Mouse (Mus musculus) forebrain, embryonic 16.5 days (tissue): ENCODE data around the gene Evl. TPM values are rescaled to one million over a fixed set of nuclear protein-coding genes. Genes with fewer than 3 reads are reported as not detected.

Experiments used
- ATAC-seq: fragments of 200-750 bp; cut with Nextera tagmentation; 2 replicates; pipeline ENCODE4 v1.8.0; 2017; ENCODE audit warnings: mild to moderate bottlenecking, moderate library complexity
- H3K27ac ChIP-seq: fragments of 300-500 bp; sonication (generic); 2 replicates; pipeline ENCODE4 v1.5.1; 2014; ENCODE audit warnings: low read length, control low read depth
- H3K27me3 ChIP-seq: fragments of 300-500 bp; sonication (generic); replicated peaks from 2 replicates; pipeline ENCODE4 v1.6.1; 2014; ENCODE audit warnings: low read length; ENCODE audit not compliant: control insufficient read depth, insufficient read depth
- H3K36me3 ChIP-seq: fragments of 300-500 bp; sonication (generic); 2 replicates; pipeline ENCODE4 v1.6.1; 2014; ENCODE audit not compliant: control insufficient read depth, insufficient read depth
- H3K4me1 ChIP-seq: fragments of 300-500 bp; sonication (generic); replicated peaks from 2 replicates; pipeline ENCODE4 v1.6.1; 2014; ENCODE audit warnings: low read length; ENCODE audit not compliant: control insufficient read depth, insufficient read depth
- H3K4me2 ChIP-seq: fragments of 300-500 bp; sonication (generic); 2 replicates; pipeline ENCODE4 v1.6.1; 2014; ENCODE audit warnings: mild to moderate bottlenecking, low read length, control low read depth
- H3K4me3 ChIP-seq: fragments of 300-500 bp; sonication (generic); replicated peaks from 2 replicates; pipeline ENCODE4 v1.5.1; 2014; ENCODE audit warnings: mild to moderate bottlenecking, low read length, control low read depth
- H3K9ac ChIP-seq: fragments of 300-500 bp; sonication (generic); replicated peaks from 2 replicates; pipeline ENCODE4 v1.6.1; 2014; ENCODE audit warnings: low read depth, low read length, control low read depth
- H3K9me3 ChIP-seq: fragments of 300-500 bp; sonication (generic); 2 replicates; pipeline ENCODE4 v1.6.1; 2016; ENCODE audit warnings: low read length; ENCODE audit not compliant: control insufficient read depth
- WGBS: fragments of 180-500 bp; shearing (Covaris S2); extraction: QIAGEN DNeasy Blood & Tissue Kit; methylation state at CpG from one replicate; pipeline ENCODE4 v1.1.7; 2014; 5-methylcytosine and 5-hydroxymethylcytosine counted together
- polyA plus RNA-seq: library from polyadenylated mRNA; unstranded; fragments of >200 nt; fragmentation: Nextera tagmentation; extraction: Ambion mirVana; gene quantifications from 2 replicates; pipeline ENCODE4 v1.2.1, GENCODE M21; 2015

Evl gene
- polyA plus RNA-seq, 1 experiment from 2014 or later: 218 TPM

- peak; percentile 88 for ATAC-seq
- Histone ChIP-seq H3K9me3 (no peaks in the 10 kb centered on the region), H3K4me1 (peaks cover 53% of the 10 kb centered on the region), H3K36me3 (no peaks in the 10 kb centered on the region), H3K27me3 (no peaks in the 10 kb centered on the region), H3K27ac (peak overlapping the region; percentile 76), H3K9ac (peak overlapping the region; percentile 50), H3K4me2 (peak overlapping the region; percentile 55), H3K4me3 (peak overlapping the region; percentile 42)
- WGBS: 8% methylated on average over 12 of the region's 12 CpGs
Observed at GRCm38 (mm10) chr12:108605521-108606281, 51.2 kb downstream of the Evl start.

DNA sequence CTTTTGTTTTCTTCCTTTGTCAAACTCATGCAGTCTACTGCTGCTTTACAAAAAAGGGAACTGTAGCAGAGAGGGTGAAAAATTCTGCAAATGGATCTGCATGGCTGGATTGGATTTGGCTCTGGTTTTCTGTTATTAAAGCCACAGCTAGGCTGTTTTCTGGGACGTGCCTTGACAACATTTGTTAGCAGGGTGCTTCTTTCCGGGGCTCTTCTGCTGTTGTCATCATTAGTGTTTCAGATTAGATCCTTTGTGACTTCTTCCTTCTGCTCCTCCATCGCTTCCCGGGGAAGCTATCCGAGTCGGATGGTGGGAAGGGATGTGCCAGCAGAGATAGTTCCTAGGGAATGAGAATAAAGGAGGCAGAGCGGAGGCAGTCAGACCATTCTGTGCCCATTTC lies 51.8 kb downstream of the Evl start:
- Histone ChIP-seq H3K9ac (peak overlapping the region; percentile 50), H3K4me1 (peaks cover 47% of the 10 kb centered on the region), H3K9me3 (no peaks in the 10 kb centered on the region), H3K36me3 (no peaks in the 10 kb centered on the region), H3K4me3 (peak overlapping the region; percentile 42), H3K27me3 (no peaks in the 10 kb centered on the region), H3K27ac (peak overlapping the region; percentile 76), H3K4me2 (peak overlapping the region; percentile 55)
- ATAC-seq: peak; percentile 26; the same call in 1 of the 2 replicates
- 13% methylated on average over 7 of the region's 7 CpGs for WGBS

DNA sequence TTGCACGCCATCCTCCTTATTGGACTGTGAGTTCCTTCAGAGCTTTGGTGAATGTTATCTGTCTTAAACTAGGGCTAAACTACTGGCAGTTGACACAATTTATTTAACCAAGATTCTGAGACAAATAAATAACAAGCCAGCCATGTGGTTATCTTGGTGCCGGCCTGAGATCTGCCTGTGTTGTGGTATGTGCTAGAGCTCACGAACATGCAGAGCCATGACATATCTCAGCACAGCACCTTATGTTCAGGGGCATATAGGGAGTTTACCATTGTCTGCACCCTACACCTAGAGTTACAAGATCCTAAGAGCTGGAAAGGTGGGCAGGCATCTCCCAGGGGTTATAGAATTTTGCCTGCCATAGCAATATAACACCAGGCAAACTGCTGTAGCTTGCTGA lies 54.9 kb downstream of the Evl start:
- no peaks in the 10 kb centered on the region for H3K27me3 ChIP-seq
- H3K4me3 ChIP-seq: no peak overlapping the region
- no peak overlapping the region for H3K9ac ChIP-seq
- H3K27ac ChIP-seq: no peak overlapping the region
- ATAC-seq: no peak
- H3K4me2 ChIP-seq: no peak overlapping the region
- H3K9me3 ChIP-seq: no peaks in the 10 kb centered on the region
- 93% methylated on average over 3 of the region's 3 CpGs for WGBS
- no peaks in the 10 kb centered on the region for H3K36me3 ChIP-seq
- H3K4me1 ChIP-seq: peaks cover 35% of the 10 kb centered on the region

DNA sequence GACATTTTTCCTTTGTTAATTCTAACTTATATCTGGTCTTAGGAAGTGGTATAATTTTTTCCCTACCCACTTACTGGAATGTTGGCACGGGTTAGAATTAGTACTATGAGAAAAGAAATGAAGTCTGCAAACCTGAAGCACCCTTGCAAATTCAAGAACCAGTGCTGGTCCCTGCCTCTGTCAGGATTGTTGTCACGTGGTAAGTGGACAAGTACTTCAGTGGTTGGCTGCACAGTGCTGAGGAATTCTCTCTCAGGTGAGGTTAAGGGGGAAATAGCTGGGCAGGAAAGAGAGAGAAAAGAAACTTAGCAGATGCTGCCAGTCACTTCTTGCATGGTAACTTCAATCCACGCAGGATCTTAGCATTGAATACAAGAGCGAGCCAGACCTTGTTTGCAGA lies 55.7 kb downstream of the Evl start:
- H3K4me1 ChIP-seq: peaks cover 27% of the 10 kb centered on the region
- 94% methylated on average over 4 of the region's 4 CpGs for WGBS
- no peak overlapping the region for H3K9ac ChIP-seq
- H3K27ac ChIP-seq: no peak overlapping the region
- no peaks in the 10 kb centered on the region for H3K27me3 ChIP-seq
- H3K4me2 ChIP-seq: no peak overlapping the region
- H3K4me3 ChIP-seq: no peak overlapping the region
- no peaks in the 10 kb centered on the region for H3K36me3 ChIP-seq
- ATAC-seq: no peak
- no peaks in the 10 kb centered on the region for H3K9me3 ChIP-seq

DNA sequence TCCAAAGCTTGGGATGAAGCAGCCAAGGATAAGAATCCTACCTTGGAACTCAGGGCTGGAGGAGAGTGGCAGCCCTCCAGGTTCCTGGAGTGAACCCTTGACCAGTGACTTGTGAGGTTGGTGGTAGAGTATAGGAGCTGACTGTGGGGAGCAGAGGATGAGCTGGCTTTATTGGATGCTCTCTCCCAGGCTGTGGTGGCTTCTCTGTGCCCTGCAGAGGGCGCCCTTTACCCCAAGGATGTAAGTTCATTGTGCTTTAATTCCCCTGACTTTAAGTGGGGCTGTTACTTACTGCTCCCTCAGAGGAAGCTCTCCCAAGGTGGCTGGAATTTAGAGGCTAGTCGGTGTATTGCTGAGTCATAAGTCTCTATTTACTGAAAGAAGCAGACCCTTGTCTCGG lies 58.6 kb downstream of the Evl start:
- Histone ChIP-seq H3K36me3 (no peaks in the 10 kb centered on the region), H3K27me3 (no peaks in the 10 kb centered on the region), H3K4me1 (0 out of 2 replicates have a peak, but pooled peaks cover under 1% of the 10 kb centered on the region), H3K9ac (no peak overlapping the region), H3K27ac (no peak overlapping the region), H3K9me3 (no peaks in the 10 kb centered on the region), H3K4me3 (no peak overlapping the region), H3K4me2 (no peak overlapping the region)
- 41% methylated on average over 3 of the region's 3 CpGs for WGBS
- no peak for ATAC-seq

DNA sequence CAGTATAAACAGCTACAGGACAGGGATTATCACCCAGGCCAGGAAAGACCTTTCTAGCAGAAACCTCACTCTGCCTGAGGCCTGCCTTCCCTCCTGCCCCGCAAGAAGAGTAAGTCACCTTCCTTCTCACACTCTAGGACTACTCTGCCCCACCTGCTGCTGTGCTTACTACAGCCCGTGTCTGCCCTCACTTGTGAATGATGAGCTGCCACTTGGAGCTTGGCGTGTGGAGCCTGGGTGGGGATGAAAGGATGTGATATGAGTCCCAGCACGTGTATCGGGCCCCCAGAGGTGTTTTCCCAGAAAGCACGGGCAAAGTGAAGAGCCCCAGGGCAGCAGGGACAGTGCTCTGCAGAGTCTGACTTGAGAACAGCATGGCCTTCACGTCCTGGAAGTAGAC lies 63.0 kb downstream of the Evl start:
- Histone ChIP-seq H3K27ac (no peak overlapping the region), H3K4me2 (no peak overlapping the region), H3K36me3 (no peaks in the 10 kb centered on the region), H3K9me3 (no peaks in the 10 kb centered on the region), H3K9ac (no peak overlapping the region), H3K4me1 (peaks cover 15% of the 10 kb centered on the region), H3K27me3 (no peaks in the 10 kb centered on the region), H3K4me3 (no peak overlapping the region)
- WGBS: 81% methylated on average over 7 of the region's 7 CpGs
- no peak for ATAC-seq

DNA sequence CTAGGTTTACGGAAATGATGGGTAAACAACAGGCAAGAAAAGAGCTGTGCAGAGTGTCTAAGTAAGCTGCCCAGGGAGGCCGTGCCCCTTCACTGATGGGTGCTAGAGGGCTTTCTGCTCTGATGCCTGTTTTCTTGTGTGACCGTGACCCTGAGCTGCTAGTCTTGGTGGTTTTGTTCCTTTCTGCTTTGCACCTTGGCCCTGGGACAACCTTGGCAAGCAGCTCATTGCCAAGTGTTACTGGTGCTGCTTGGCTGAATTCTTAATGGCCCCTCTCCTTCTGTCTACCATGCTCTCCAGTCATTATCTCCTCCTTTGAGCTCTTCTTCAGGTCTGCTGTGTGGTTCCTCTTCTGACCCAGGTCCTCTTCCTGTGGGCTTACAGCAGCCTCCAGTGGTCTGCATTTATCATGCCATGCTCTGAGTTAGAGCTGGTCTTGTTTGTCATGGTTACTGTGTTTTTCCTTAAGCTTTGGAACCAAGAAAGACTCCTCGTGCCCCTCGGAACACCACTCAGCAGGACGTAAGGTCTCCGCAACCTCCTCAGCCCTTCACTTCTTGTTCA lies 65.4 kb downstream of the Evl start:
- Histone ChIP-seq H3K9me3 (no peaks in the 10 kb centered on the region), H3K4me3 (no peak overlapping the region), H3K4me1 (peaks cover 15% of the 10 kb centered on the region), H3K27ac (no peak overlapping the region), H3K36me3 (no peaks in the 10 kb centered on the region), H3K27me3 (no peaks in the 10 kb centered on the region), H3K9ac (no peak overlapping the region), H3K4me2 (no peak overlapping the region)
- WGBS: 85% methylated on average over 7 of the region's 7 CpGs
- ATAC-seq: no peak

DNA sequence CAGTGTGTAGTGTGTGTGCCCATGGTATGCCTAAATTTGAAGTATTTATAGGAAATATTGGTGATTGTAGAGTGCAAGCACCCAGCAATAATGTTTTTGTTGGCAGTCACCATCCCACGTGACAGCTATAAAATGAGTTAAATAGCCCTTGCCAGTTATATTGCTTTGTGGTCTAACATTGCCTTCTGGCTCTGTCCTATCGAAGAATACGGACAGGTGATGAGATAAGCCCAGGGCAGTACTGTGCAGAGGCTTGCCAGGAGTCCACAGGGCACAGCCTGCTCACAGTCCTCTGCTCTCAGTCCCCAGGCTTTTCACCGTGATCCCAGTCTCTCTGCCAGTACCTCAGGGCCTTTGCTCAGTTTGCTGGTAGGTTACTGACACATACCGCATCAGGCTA lies 67.9 kb downstream of the Evl start:
- ATAC-seq: no peak
- H3K9me3 ChIP-seq: no peaks in the 10 kb centered on the region
- WGBS: 78% methylated on average over 5 of the region's 5 CpGs

DNA sequence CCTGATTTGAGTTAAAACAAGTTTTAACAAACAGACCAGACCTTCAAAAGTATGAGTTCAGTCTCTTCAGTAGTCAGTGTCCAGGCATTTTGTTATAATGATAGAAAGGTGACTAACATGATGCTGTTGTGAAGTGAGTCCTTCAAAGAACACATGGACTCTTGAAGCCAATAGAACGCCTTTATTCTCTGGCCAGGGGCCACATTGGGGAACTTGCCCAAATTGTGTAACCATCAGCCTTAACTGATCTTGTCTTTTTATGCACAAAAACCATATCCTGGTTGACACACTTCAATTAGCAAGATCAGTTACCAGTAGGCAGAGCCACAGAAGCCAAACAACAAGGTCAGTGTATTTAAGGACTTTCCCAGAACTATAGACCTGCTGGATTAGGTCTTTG lies 75.0 kb downstream of the Evl start:
- H3K9ac ChIP-seq: no peak overlapping the region
- H3K4me2 ChIP-seq: no peak overlapping the region
- H3K36me3 ChIP-seq: no peaks in the 10 kb centered on the region
- H3K9me3 ChIP-seq: no peaks in the 10 kb centered on the region
- H3K4me1 ChIP-seq: peaks cover 4% of the 10 kb centered on the region; the same call in 1 of the 2 replicates
- 88% methylated on average over 1 of the region's 1 CpGs for WGBS
- no peak overlapping the region for H3K27ac ChIP-seq
- H3K4me3 ChIP-seq: no peak overlapping the region
- no peaks in the 10 kb centered on the region for H3K27me3 ChIP-seq
- ATAC-seq: no peak

More for the DNA sequence above, 67.9 kb downstream of the Evl start:
- Histone ChIP-seq H3K4me1 (peaks cover 19% of the 10 kb centered on the region), H3K9ac (no peak overlapping the region), H3K4me3 (no peak overlapping the region), H3K36me3 (no peaks in the 10 kb centered on the region), H3K4me2 (no peak overlapping the region), H3K27ac (no peak overlapping the region), H3K27me3 (no peaks in the 10 kb centered on the region)
